8 mouse cellular contexts compared by ENCODE assay signal in the genomic region with DNA sequence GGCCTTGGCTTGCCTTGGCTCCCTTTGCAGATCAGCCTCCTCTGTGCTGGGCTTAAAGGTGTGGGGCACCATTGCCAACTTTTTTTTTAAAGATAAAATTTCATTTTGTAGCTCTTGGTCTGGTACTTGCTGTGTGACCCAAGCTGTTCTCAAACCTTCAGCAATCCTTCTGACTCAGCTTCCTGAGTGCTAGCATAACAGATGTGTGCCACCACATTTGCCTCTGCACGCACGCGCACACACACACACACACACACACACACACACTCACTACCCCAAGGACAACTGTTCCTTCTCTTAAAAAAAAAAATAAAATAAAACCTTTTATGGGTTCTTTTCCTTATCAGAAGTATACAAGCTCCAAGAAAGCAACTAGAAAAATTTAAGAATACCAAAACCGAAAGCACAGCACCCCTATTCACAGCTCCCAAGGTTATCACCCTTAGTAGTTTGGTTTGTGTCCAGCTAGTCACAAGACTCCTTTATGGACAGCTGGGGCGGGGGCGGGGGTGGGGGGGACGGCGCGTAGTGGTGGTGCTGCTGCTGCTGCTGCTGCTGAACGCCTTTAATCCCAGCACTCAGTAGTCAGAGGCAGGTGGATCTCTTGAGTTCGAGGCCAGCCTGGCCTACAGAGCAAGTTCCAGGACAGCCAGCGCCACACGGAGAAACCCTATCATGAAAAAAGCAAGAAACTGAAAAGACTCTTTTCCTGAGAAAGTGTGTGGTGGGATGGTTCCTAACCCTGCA.
DNase-seq lines count a peak whose midpoint lies in the region; ATAC-seq and TF ChIP-seq lines count a peak whose summit lies in the region.

No protein-coding gene starts in this region.

- no peak overlapping the region for H3K4me2 ChIP-seq in heart, embryonic 12.5 days
- no peak overlapping the region for H3K4me2 ChIP-seq in stomach, embryonic 16.5 days (ENCODE audit: low read depth, low read length)
- H3K4me2 ChIP-seq in stomach, postnatal 0 days (replicated peaks; ENCODE audit: low read depth), result no peak overlapping the region

- H3K4me1 ChIP-seq in heart, embryonic 12.5 days (replicated peaks), result peaks cover 31% of the 10 kb centered on the region
- H3K4me1 ChIP-seq in stomach, embryonic 16.5 days (ENCODE audit: control insufficient read depth, insufficient read depth, low read length), result peaks cover 19% of the 10 kb centered on the region
- no peaks in the 10 kb centered on the region for H3K4me1 ChIP-seq in stomach, postnatal 0 days (replicated peaks; ENCODE audit: control insufficient read depth, insufficient read depth)

- TF ChIP-seq EP300 in stomach, postnatal 0 days (optimal IDR thresholded peaks at IDR 0.05), result no peak

- H3K4me3 ChIP-seq in heart, embryonic 12.5 days, result no peak overlapping the region
- H3K4me3 ChIP-seq in stomach, embryonic 16.5 days (replicated peaks; ENCODE audit: low read length), result no peak overlapping the region
- H3K4me3 ChIP-seq in stomach, postnatal 0 days (ENCODE audit: low read depth, low read length), result no peak overlapping the region

- no peak for TF ChIP-seq CTCF in stomach, postnatal 0 days (IDR thresholded peaks at IDR 0.05; ENCODE audit: low read depth)

- H3K9ac ChIP-seq in heart, embryonic 12.5 days, result no peak overlapping the region; the same call in 1 of the 2 replicates
- H3K9ac ChIP-seq in stomach, embryonic 16.5 days (ENCODE audit: low read length), result no peak overlapping the region
- no peak overlapping the region for H3K9ac ChIP-seq in stomach, postnatal 0 days (ENCODE audit: low read length)

- 74% methylated on average over 13 of the region's 13 CpGs for whole genome bisulfite sequencing in heart, embryonic 12.5 days
- WGBS in stomach, embryonic 16.5 days, result 72% methylated on average over 13 of the region's 13 CpGs
- 71% methylated on average over 13 of the region's 13 CpGs for WGBS in stomach, postnatal 0 days

- H3K9me3 ChIP-seq in heart, embryonic 12.5 days (replicated peaks), result 0 out of 2 replicates have a peak, but pooled peaks cover 4% of the 10 kb centered on the region
- H3K9me3 ChIP-seq in stomach, embryonic 16.5 days (replicated peaks; ENCODE audit: control insufficient read depth, low read length), result no peaks in the 10 kb centered on the region; the same call in 1 of the 2 replicates
- H3K9me3 ChIP-seq in stomach, postnatal 0 days (ENCODE audit: control insufficient read depth, low read length), result no peaks in the 10 kb centered on the region

- peak overlapping the region; percentile 39; the same call in 1 of the 2 replicates for H3K27ac ChIP-seq in heart, embryonic 12.5 days (ENCODE audit: poor library complexity, severe bottlenecking)
- H3K27ac ChIP-seq in stomach, embryonic 16.5 days (ENCODE audit: low read length), result peak overlapping the region; percentile 1; the same call in 1 of the 2 replicates
- no peak overlapping the region for H3K27ac ChIP-seq in stomach, postnatal 0 days (replicated peaks)

- no peaks in the 10 kb centered on the region for H3K27me3 ChIP-seq in heart, embryonic 12.5 days (replicated peaks)
- no peaks in the 10 kb centered on the region for H3K27me3 ChIP-seq in stomach, embryonic 16.5 days (ENCODE audit: control insufficient read depth, insufficient read depth, low read length)
- no peaks in the 10 kb centered on the region for H3K27me3 ChIP-seq in stomach, postnatal 0 days (ENCODE audit: control insufficient read depth, insufficient read depth, low read length)
- H3K27me3 ChIP-seq in splenic B cell, adult 2 months (ENCODE audit: control insufficient read depth, insufficient read depth, low read length, poor library complexity, severe bottlenecking), result no peaks in the 10 kb centered on the region

- ATAC-seq in heart, embryonic 12.5 days (ENCODE audit: insufficient number of reproducible peaks, low FRiP score), result no peak
- ATAC-seq in stomach, embryonic 16.5 days (ENCODE audit: insufficient read depth, low FRiP score), result no peak
- no peak for ATAC-seq in stomach, postnatal 0 days (ENCODE audit: low FRiP score, low TSS enrichment)
- ATAC-seq in granulocyte monocyte progenitor cell, adult 5-6 weeks (replicated peaks; ENCODE audit: poor library complexity, severe bottlenecking), result peak; percentile 31; the same call in 1 of the 2 replicates

- no peak for DNase-seq in heart, postnatal 10 days
- no peak for DNase-seq in stomach, postnatal 0 days (ENCODE audit: low spot score)
- DNase-seq in splenic B cell, adult 2 months (ENCODE audit: low read depth, low spot score), result peak; percentile 27
- DNase-seq in right cerebral cortex, adult 18-20 months, result no peak
- no peak for DNase-seq in frontal cortex, postnatal 10 days (ENCODE audit: low spot score in 2 of 2)

- H3K36me3 ChIP-seq in heart, embryonic 12.5 days, result peaks cover 29% of the 10 kb centered on the region
- H3K36me3 ChIP-seq in stomach, embryonic 16.5 days (ENCODE audit: control insufficient read depth, insufficient read depth, low read length), result 0 out of 2 replicates have a peak, but pooled peaks cover 4% of the 10 kb centered on the region
- H3K36me3 ChIP-seq in stomach, postnatal 0 days (ENCODE audit: control insufficient read depth, insufficient read depth, low read length), result peaks cover 2% of the 10 kb centered on the region; the same call in 1 of the 2 replicates
- peaks cover 9% of the 10 kb centered on the region; the same call in 1 of the 2 replicates for H3K36me3 ChIP-seq in splenic B cell, adult 2 months (ENCODE audit: control insufficient read depth, insufficient read depth, low read length, poor library complexity, severe bottlenecking)

- intact Hi-C loops in heart, postnatal 10 days (cut with DNase I), result no loop called here
